Mouse (Mus musculus) neural tube, postnatal 0 days (tissue): ENCODE results near the gene Gm28047. TPM values are rescaled to one million over a fixed set of nuclear protein-coding genes. Genes with fewer than 3 reads are reported as not detected.

Experiments used
- microRNA counts: library from miRNA; unstranded; fragments of <30 nt; microRNA quantifications from one replicate; lab custom pipeline; 2015
- microRNA-seq: library from miRNA; unstranded; fragments of <30 nt; microRNA quantifications from one replicate; pipeline ENCODE4, GENCODE M21; 2016
- polyA plus RNA-seq: library from polyadenylated mRNA; unstranded; fragments of >200 nt; fragmentation: Nextera tagmentation; extraction: Ambion mirVana; gene quantifications from 2 replicates; pipeline ENCODE4 v1.2.1, GENCODE M21; 2015

Gene Gm28047
- not detected in 2 replicates for polyA plus RNA-seq

DNA sequence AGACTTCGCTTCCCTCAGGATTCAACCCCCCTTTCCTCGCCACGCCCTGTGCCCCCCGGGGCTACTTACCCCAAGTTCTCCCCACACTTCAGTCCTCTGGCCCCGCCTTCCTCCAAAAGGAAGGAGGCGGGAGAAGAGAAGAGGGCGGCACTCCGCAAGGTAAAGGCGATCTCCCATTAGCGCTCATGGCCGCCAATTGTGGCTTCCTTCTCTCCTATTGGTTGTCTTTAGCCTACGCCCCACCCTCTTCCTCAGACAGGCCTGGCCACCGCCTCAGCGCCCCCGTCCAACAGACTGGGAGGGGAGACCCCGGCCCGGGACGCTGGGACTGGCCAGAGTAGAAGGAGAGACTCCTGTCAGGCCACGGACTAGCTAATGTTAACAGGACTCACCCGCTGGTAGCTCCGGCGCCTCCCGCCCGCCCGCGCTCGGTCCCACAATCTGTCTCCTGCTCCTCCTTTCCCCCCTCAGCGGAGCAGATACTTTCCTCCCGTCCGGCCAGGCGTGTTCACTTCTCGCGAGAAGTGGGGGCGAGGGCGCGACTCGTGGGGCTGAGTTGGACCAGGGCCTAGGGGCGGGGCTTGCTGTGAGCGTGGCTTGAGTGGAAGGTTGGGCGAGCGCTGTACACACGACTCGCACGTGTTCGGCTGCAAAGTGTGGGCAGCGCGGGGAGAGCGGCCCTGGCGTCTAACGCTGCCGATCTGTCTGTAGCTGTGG, at the start of gene Gm28047, which contains the start of gene Atf7:
Gene Gm28047, minus strand, starts transcription at position 98 of the 717 bp plus-strand sequence.
Gene Atf7, minus strand, starts transcription at position 495 of the 717 bp plus-strand sequence.

GRCm38 (mm10) chr15:102672215-102673071, 47.6 kb upstream of the Gm28047 start, which contains the start of gene Atp5g2:
Gene Atp5g2, minus strand, starts transcription at chr15:102672352.

GRCm38 (mm10) chr15:102524892-102525485, 99.9 kb downstream of the Gm28047 start, which contains the start of gene Npff:
Gene Npff, minus strand, starts transcription at chr15:102524942.

GRCm38 (mm10) chr15:102517976-102518858, 106.7 kb downstream of the Gm28047 start, which contains the start of gene Tarbp2:
Gene Tarbp2, plus strand, starts transcription at chr15:102518192.

DNA sequence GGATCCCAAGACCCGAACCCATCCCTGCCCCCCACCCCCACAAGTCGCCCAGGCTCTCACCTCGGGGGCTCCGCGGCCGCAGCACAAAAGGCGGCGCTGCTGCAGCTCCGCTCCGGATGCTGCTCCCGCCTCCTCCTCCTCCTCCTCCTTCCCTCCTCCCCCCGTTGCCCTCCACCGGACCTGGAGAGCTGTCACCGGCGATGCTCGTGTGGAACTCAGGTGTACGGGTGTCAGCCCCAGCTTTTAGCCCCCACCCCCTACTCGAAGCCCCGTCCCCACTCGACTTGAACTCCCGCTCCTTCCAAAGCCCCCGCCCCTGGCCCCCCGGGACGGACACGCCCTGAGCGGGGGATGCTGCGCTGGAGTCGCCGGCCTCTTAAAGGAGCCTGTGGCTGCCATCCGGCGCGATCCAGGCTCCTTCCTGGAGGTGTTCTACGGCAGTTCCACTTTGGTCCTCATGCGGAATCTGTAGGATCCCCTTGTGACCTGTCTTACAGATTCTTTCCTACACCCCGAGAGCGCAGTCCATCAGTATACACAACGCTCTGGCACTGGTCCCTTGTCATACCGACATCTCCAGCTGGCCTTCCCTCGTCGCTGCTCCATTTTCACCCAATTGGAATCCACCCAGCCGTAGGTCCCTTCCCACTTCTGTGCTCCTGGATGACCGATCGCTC, 108.0 kb downstream of the Gm28047 start, which contains the start of gene Map3k12:
Gene Map3k12, minus strand, starts transcription at position 337 of the 677 bp plus-strand sequence.

GRCm38 (mm10) chr15:102503447-102503846, 121.4 kb downstream of the Gm28047 start, which contains the start of gene Gm10337:
Gene Gm10337, plus strand, starts transcription at chr15:102503722.

MicroRNA genes within 50 kb of the gene (microRNA counts, 519-probe panel; counts per million panel counts)
- 40.5 counts per million for microRNA mmu-miR-688 (lab: Ali Mortazavi, UCI)

Small RNAs within 50 kb of the gene (microRNA-seq; reads per million reads assigned to microRNA genes)
- gene Mir688: not detected

Other genes starting within 250 kb of the Gm28047 start
- 2.4 and 2.8 TPM in 2 replicates for gene Sp1, start 218.9 kb downstream of the Gm28047 start, polyA plus RNA-seq
- 0.09 and 0.28 TPM in 2 replicates for gene Amhr2, start 179.7 kb downstream of the Gm28047 start, polyA plus RNA-seq
- 69.7 and 79.1 TPM in 2 replicates for gene Prr13, start 166.0 kb downstream of the Gm28047 start, polyA plus RNA-seq
- gene Pcbp2, start 154.5 kb downstream of the Gm28047 start, polyA plus RNA-seq: 117 and 122 TPM in 2 replicates
- gene Gm10337, start 121.3 kb downstream of the Gm28047 start, polyA plus RNA-seq: 14.2 TPM in 1 of 2 replicates, not detected in the other
- gene Map3k12, start 108.0 kb downstream of the Gm28047 start, polyA plus RNA-seq: 41.5 and 48.6 TPM in 2 replicates
- 81.1 and 92.2 TPM in 2 replicates for gene Tarbp2, start 106.9 kb downstream of the Gm28047 start, polyA plus RNA-seq
- gene Npff, start 100.1 kb downstream of the Gm28047 start, polyA plus RNA-seq: 11.5 and 12.7 TPM in 2 replicates
- gene Atf7, start 397 bp upstream of the Gm28047 start, polyA plus RNA-seq: 15.5 and 16.8 TPM in 2 replicates
- gene Atp5g2, start 47.3 kb upstream of the Gm28047 start, polyA plus RNA-seq: 52.6 and 64.3 TPM in 2 replicates
- 19.3 and 24.4 TPM in 2 replicates for gene Calcoco1, start 97.1 kb upstream of the Gm28047 start, polyA plus RNA-seq